31 mouse cellular contexts compared by ENCODE assay signal in the genomic region with DNA sequence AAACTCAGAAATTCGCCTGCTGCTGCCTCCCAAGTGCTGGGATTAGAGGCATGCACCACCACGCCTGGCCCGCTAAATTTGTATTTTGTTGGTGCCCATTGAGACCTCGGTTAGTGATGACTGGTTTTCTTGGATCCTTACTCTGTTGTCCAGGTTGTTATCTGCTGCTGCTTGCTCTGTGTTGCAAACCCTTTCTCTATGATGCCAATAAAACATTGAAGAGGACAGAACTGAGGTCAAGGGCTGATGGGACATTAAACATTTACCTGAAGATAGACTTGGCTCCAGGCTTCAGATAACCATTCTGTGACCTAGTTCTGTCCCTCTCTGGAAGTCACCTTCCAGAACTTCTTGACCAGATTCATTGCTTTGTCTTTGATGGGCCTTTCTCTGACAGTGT.
"Had no signal": no experiment of that assay in that cellular context is flagged by ENCODE, and none has a peak within 500 bp of the region (broad histone marks: within the 10 kb centered on the region; RNA-seq: fewer than 3 reads in every experiment).

No protein-coding gene starts in this region.

- H3K4me2 ChIP-seq: limb, embryonic 12.5 days; limb, embryonic 13.5 days; limb, embryonic 15.5 days; liver, embryonic 12.5 days; liver, embryonic 13.5 days; liver, embryonic 15.5 days; lung, embryonic 14.5 days; lung, embryonic 15.5 days; midbrain, embryonic 11.5 days; midbrain, embryonic 12.5 days; midbrain, embryonic 13.5 days; midbrain, embryonic 15.5 days; neural tube, embryonic 12.5 days had no signal

- H3K4me1 ChIP-seq: limb, embryonic 10.5 days; limb, embryonic 12.5 days; limb, embryonic 13.5 days; limb, embryonic 15.5 days; liver, embryonic 12.5 days; liver, embryonic 13.5 days; liver, embryonic 15.5 days; lung, embryonic 15.5 days; megakaryocyte, embryonic 14.5 days; midbrain, embryonic 10.5 days; midbrain, embryonic 12.5 days; neural tube, embryonic 12.5 days had no signal

- H3K27ac ChIP-seq: limb, embryonic 10.5 days; limb, embryonic 12.5 days; limb, embryonic 13.5 days; limb, embryonic 15.5 days; liver, embryonic 12.5 days; liver, embryonic 13.5 days; liver, embryonic 14.5 days; liver, embryonic 15.5 days; lung, embryonic 15.5 days; macrophage; midbrain, embryonic 10.5 days; midbrain, embryonic 12.5 days; midbrain, embryonic 13.5 days; midbrain, embryonic 15.5 days; neural tube, embryonic 12.5 days had no signal

- ATAC-seq: liver, embryonic 12.5 days; liver, postnatal 0 days; lung, postnatal 0 days; midbrain, embryonic 13.5 days; midbrain, embryonic 15.5 days; midbrain, embryonic 16.5 days had no signal

- H3K27me3 ChIP-seq: limb, embryonic 12.5 days; limb, embryonic 13.5 days; limb, embryonic 15.5 days; liver, embryonic 12.5 days; liver, embryonic 13.5 days; liver, embryonic 15.5 days; lung, embryonic 15.5 days; megakaryocyte, embryonic 14.5 days; midbrain, embryonic 12.5 days; midbrain, embryonic 13.5 days; midbrain, embryonic 15.5 days; neural tube, embryonic 12.5 days had no signal

- H3K36me3 ChIP-seq: limb, embryonic 10.5 days; limb, embryonic 12.5 days; limb, embryonic 13.5 days; limb, embryonic 15.5 days; liver, embryonic 12.5 days; liver, embryonic 13.5 days; liver, embryonic 15.5 days; lung, embryonic 15.5 days; midbrain, embryonic 10.5 days; midbrain, embryonic 12.5 days; midbrain, embryonic 13.5 days; midbrain, embryonic 15.5 days; neural tube, embryonic 12.5 days had no signal

- H3K4me3 ChIP-seq: limb, embryonic 10.5 days; limb, embryonic 12.5 days; limb, embryonic 13.5 days; limb, embryonic 15.5 days; liver, embryonic 12.5 days; liver, embryonic 13.5 days; liver, embryonic 15.5 days; lung, embryonic 15.5 days; megakaryocyte, embryonic 14.5 days; midbrain, embryonic 10.5 days; midbrain, embryonic 12.5 days; midbrain, embryonic 13.5 days; midbrain, embryonic 15.5 days; myocyte; neural tube, embryonic 12.5 days had no signal

- H3K9me3 ChIP-seq: limb, embryonic 10.5 days; limb, embryonic 12.5 days; limb, embryonic 13.5 days; limb, embryonic 15.5 days; liver, embryonic 12.5 days; liver, embryonic 13.5 days; liver, embryonic 15.5 days; lung, embryonic 15.5 days; megakaryocyte, embryonic 14.5 days; midbrain, embryonic 10.5 days; midbrain, embryonic 12.5 days; midbrain, embryonic 13.5 days; midbrain, embryonic 15.5 days; neural tube, embryonic 12.5 days had no signal

- DNase-seq: left cerebral cortex, postnatal 4 days; liver; liver, embryonic 13.5 days; liver, postnatal 0 days; lung, adult 18-20 months; lung, adult 2 months; lung, embryonic 14.5 days; lung, postnatal 10 days; lung, postnatal 14 days; lung, postnatal 36 days; lung, postnatal 4 days; midbrain, embryonic 14.5 days had no signal

- H3K9ac ChIP-seq: limb, embryonic 12.5 days; limb, embryonic 13.5 days; limb, embryonic 15.5 days; liver, embryonic 12.5 days; liver, embryonic 13.5 days; liver, embryonic 14.5 days; liver, embryonic 15.5 days; liver, postnatal 0 days; lung, embryonic 14.5 days; lung, embryonic 15.5 days; midbrain, embryonic 12.5 days; midbrain, embryonic 13.5 days; midbrain, embryonic 15.5 days; neural tube, embryonic 12.5 days had no signal
